Mouse (Mus musculus) liver, embryonic 15.5 days (tissue): Measurements from ENCODE around the gene Hdgfl1. TPM values are rescaled to one million over a fixed set of nuclear protein-coding genes. Genes with fewer than 3 reads are reported as not detected.

Experiments used
- ATAC-seq: fragments of 200-750 bp; cut with Nextera tagmentation; 2 replicates; pipeline ENCODE4 v1.8.0; 2017; ENCODE audit warnings: moderate number of reproducible peaks, mild to moderate bottlenecking, moderate library complexity; ENCODE audit not compliant: insufficient read depth
- H3K27ac ChIP-seq: fragments of 300-500 bp; sonication (generic); replicated peaks from 2 replicates; pipeline ENCODE4 v1.5.1; 2015; ENCODE audit warnings: mild to moderate bottlenecking, inconsistent platforms
- H3K27me3 ChIP-seq: fragments of 300-500 bp; sonication (generic); 2 replicates; pipeline ENCODE4 v1.6.1; 2015; ENCODE audit warnings: mild to moderate bottlenecking, inconsistent platforms
- H3K36me3 ChIP-seq: fragments of 300-500 bp; sonication (generic); replicated peaks from 2 replicates; pipeline ENCODE4 v1.6.1; 2015; ENCODE audit warnings: moderate library complexity, mild to moderate bottlenecking, inconsistent platforms
- H3K4me1 ChIP-seq: fragments of 300-500 bp; sonication (generic); replicated peaks from 2 replicates; pipeline ENCODE4 v1.6.1; 2015; ENCODE audit warnings: inconsistent platforms
- H3K4me2 ChIP-seq: fragments of 300-500 bp; sonication (generic); 2 replicates; pipeline ENCODE4 v1.6.1; 2015; ENCODE audit warnings: moderate library complexity, mild to moderate bottlenecking, inconsistent platforms
- H3K4me3 ChIP-seq: fragments of 300-500 bp; sonication (generic); replicated peaks from 2 replicates; pipeline ENCODE4 v1.5.1; 2015; ENCODE audit warnings: mild to moderate bottlenecking, inconsistent platforms
- H3K9ac ChIP-seq: fragments of 300-500 bp; sonication (generic); 2 replicates; pipeline ENCODE4 v1.6.1; 2015; ENCODE audit warnings: moderate library complexity, mild to moderate bottlenecking, inconsistent platforms
- H3K9me3 ChIP-seq: fragments of 300-500 bp; sonication (generic); replicated peaks from 2 replicates; pipeline ENCODE4 v1.6.1; 2016; ENCODE audit warnings: inconsistent platforms
- WGBS: fragments of 180-500 bp; shearing (Covaris S2); methylation state at CpG from one replicate; pipeline ENCODE4 v1.1.7; 2015; ENCODE audit warnings: mixed read lengths; ENCODE audit not compliant: insufficient replicate concordance; 5-methylcytosine and 5-hydroxymethylcytosine counted together
- polyA plus RNA-seq: library from polyadenylated mRNA; unstranded; fragments of >200 nt; fragmentation: Nextera tagmentation; extraction: Ambion mirVana; gene quantifications from 2 replicates; pipeline ENCODE4 v1.2.1, GENCODE M21; 2015

Gene Hdgfl1
- polyA plus RNA-seq, 1 experiment from 2014 or later, result not detected

GRCm38 (mm10) chr13:26721333-26721732 is 48.6 kb downstream of the Hdgfl1 start:
- Histone ChIP-seq H3K27me3 (no peaks in the 10 kb centered on the region), H3K9me3 (no peaks in the 10 kb centered on the region), H3K27ac (no peak overlapping the region), H3K9ac (no peak overlapping the region), H3K4me2 (no peak overlapping the region), H3K36me3 (no peaks in the 10 kb centered on the region), H3K4me3 (no peak overlapping the region), H3K4me1 (no peaks in the 10 kb centered on the region)
- no peak for ATAC-seq
- WGBS, result 19% methylated on average over 6 of the region's 6 CpGs

GRCm38 (mm10) chr13:26720917-26721316 is 49.0 kb downstream of the Hdgfl1 start:
- H3K9ac ChIP-seq, result no peak overlapping the region
- H3K9me3 ChIP-seq, result no peaks in the 10 kb centered on the region
- WGBS, result 31% methylated on average over 1 of the region's 1 CpGs
- no peak overlapping the region for H3K4me2 ChIP-seq
- no peak for ATAC-seq
- H3K27ac ChIP-seq, result no peak overlapping the region
- no peaks in the 10 kb centered on the region for H3K4me1 ChIP-seq
- H3K4me3 ChIP-seq, result no peak overlapping the region
- H3K36me3 ChIP-seq, result no peaks in the 10 kb centered on the region
- no peaks in the 10 kb centered on the region for H3K27me3 ChIP-seq

- H3K9ac ChIP-seq, result no peak overlapping the region
- no peak overlapping the region for H3K27ac ChIP-seq
- no peaks in the 10 kb centered on the region for H3K27me3 ChIP-seq
- H3K9me3 ChIP-seq, result no peaks in the 10 kb centered on the region
- no peak overlapping the region for H3K4me3 ChIP-seq
- no peak overlapping the region for H3K4me2 ChIP-seq
- H3K4me1 ChIP-seq, result no peaks in the 10 kb centered on the region
- no peaks in the 10 kb centered on the region for H3K36me3 ChIP-seq
- WGBS, result 53% methylated on average over 5 of the region's 5 CpGs
- no peak for ATAC-seq
Observed at GRCm38 (mm10) chr13:26719146-26719715, 50.7 kb downstream of the Hdgfl1 start.
